Mouse (Mus musculus): ENCODE results near the gene Myl4. TPM values are rescaled to one million over a fixed set of nuclear protein-coding genes. Genes with fewer than 3 reads are reported as not detected.

The Myl4 gene
- polyA plus RNA-seq, 1 experiment from 2014 or later = 115 TPM

DNA sequence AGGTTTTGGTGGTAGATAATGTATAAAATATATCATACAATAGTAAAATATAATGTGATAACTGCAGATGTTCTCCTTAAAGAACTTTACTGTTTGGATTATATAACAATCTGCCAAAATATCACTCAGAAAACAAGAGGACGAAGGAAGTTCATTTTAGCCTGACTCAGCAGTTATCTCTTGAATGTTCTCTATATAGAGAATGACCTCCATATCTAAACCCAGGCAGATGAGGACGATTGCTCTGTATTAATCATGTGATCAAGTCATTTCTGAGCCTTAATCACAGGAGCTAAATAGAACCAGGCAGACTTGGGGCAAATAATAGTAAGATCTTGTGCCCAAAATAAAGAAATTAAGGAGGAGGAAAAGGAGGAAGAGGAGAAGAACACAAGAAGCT, 6.0 kb upstream of the Myl4 start:
- ATAC-seq (ENCODE audit: low read depth) = no peak
- Histone ChIP-seq H3K27ac (ENCODE audit: low read length) (no peak overlapping the region), H3K9ac (ENCODE audit: low read length) (no peak overlapping the region), H3K4me1 (replicated peaks; ENCODE audit: control insufficient read depth, insufficient read depth, low read length) (peaks cover 11% of the 10 kb centered on the region), H3K27me3 (ENCODE audit: control insufficient read depth, insufficient read depth, low read depth, low read length) (no peaks in the 10 kb centered on the region), H3K4me2 (ENCODE audit: low read depth, low read length) (no peak overlapping the region), H3K9me3 (ENCODE audit: control insufficient read depth, low read length) (peaks cover 2% of the 10 kb centered on the region; the same call in 1 of the 2 replicates), H3K36me3 (ENCODE audit: control insufficient read depth, insufficient read depth, low read length) (peaks cover 7% of the 10 kb centered on the region), H3K4me3 (ENCODE audit: low read length) (no peak overlapping the region)
- WGBS = 54% methylated on average over 2 of the region's 2 CpGs

GRCm38 (mm10) chr11:104547502-104547901, 3.0 kb upstream of the Myl4 start:
- Histone ChIP-seq H3K9ac (ENCODE audit: low read length) (no peak overlapping the region), H3K4me2 (ENCODE audit: low read depth, low read length) (no peak overlapping the region), H3K27ac (ENCODE audit: low read length) (no peak overlapping the region), H3K9me3 (ENCODE audit: control insufficient read depth, low read length) (no peaks in the 10 kb centered on the region), H3K4me1 (replicated peaks; ENCODE audit: control insufficient read depth, insufficient read depth, low read length) (peaks cover 14% of the 10 kb centered on the region), H3K27me3 (ENCODE audit: control insufficient read depth, insufficient read depth, low read depth, low read length) (no peaks in the 10 kb centered on the region), H3K4me3 (ENCODE audit: low read length) (no peak overlapping the region), H3K36me3 (ENCODE audit: control insufficient read depth, insufficient read depth, low read length) (no peaks in the 10 kb centered on the region)
- 81% methylated on average over 3 of the region's 3 CpGs for WGBS
- no peak for ATAC-seq (ENCODE audit: low read depth)

GRCm38 (mm10) chr11:104549438-104550405, 741 bp upstream of the Myl4 start:
- peak; percentile 80 for ATAC-seq (ENCODE audit: low read depth)
- peak overlapping the region; percentile 88 for H3K27ac ChIP-seq (ENCODE audit: low read length)
- WGBS = under 1% methylated on average over 53 of the region's 53 CpGs

DNA sequence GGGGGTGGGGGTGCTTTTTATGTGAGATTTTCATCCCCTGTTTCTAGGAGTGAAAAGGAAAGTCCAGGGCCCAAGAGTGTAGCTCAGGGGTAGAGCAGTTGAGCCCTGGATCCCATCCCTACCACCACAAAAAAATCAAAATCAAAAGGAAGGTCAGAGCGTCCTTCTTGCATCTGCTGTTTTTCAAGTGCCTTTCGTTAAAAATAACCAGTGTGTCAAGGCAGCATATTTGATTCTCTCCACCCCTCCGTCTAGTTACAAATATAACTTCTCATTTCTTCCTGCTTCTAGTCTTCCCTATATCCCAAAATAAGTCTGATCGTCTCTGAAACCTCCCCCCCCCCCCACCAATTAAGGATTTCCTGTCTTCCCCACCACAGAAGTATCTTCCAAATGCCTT, 7.6 kb downstream of the Myl4 start:
- Histone ChIP-seq H3K9ac (ENCODE audit: low read length) (no peak overlapping the region), H3K27me3 (ENCODE audit: control insufficient read depth, insufficient read depth, low read depth, low read length) (no peaks in the 10 kb centered on the region), H3K4me3 (ENCODE audit: low read length) (no peak overlapping the region), H3K36me3 (ENCODE audit: control insufficient read depth, insufficient read depth, low read length) (no peaks in the 10 kb centered on the region), H3K4me2 (ENCODE audit: low read depth, low read length) (no peak overlapping the region), H3K27ac (ENCODE audit: low read length) (no peak overlapping the region), H3K4me1 (replicated peaks; ENCODE audit: control insufficient read depth, insufficient read depth, low read length) (no peaks in the 10 kb centered on the region), H3K9me3 (ENCODE audit: control insufficient read depth, low read length) (no peaks in the 10 kb centered on the region)
- WGBS = 46% methylated on average over 4 of the region's 4 CpGs
- ATAC-seq (ENCODE audit: low read depth) = no peak

More at GRCm38 (mm10) chr11:104549438-104550405, 741 bp upstream of the Myl4 start:
- H3K4me2 ChIP-seq (ENCODE audit: low read depth, low read length) = peak overlapping the region; percentile 88
- no peaks in the 10 kb centered on the region for H3K9me3 ChIP-seq (ENCODE audit: control insufficient read depth, low read length)
- H3K4me1 ChIP-seq (replicated peaks; ENCODE audit: control insufficient read depth, insufficient read depth, low read length) = peaks cover 14% of the 10 kb centered on the region
- H3K9ac ChIP-seq (ENCODE audit: low read length) = peak overlapping the region; percentile 95
- peak overlapping the region; percentile 73 for H3K4me3 ChIP-seq (ENCODE audit: low read length)
- no peaks in the 10 kb centered on the region for H3K36me3 ChIP-seq (ENCODE audit: control insufficient read depth, insufficient read depth, low read length)
- H3K27me3 ChIP-seq (ENCODE audit: control insufficient read depth, insufficient read depth, low read depth, low read length) = no peaks in the 10 kb centered on the region

GRCm38 (mm10) chr11:104558651-104559403, 8.4 kb downstream of the Myl4 start:
- Histone ChIP-seq H3K27me3 (ENCODE audit: control insufficient read depth, insufficient read depth, low read depth, low read length) (no peaks in the 10 kb centered on the region), H3K4me1 (replicated peaks; ENCODE audit: control insufficient read depth, insufficient read depth, low read length) (no peaks in the 10 kb centered on the region), H3K4me2 (ENCODE audit: low read depth, low read length) (no peak overlapping the region), H3K4me3 (ENCODE audit: low read length) (no peak overlapping the region), H3K36me3 (ENCODE audit: control insufficient read depth, insufficient read depth, low read length) (no peaks in the 10 kb centered on the region), H3K9me3 (ENCODE audit: control insufficient read depth, low read length) (no peaks in the 10 kb centered on the region), H3K27ac (ENCODE audit: low read length) (no peak overlapping the region), H3K9ac (ENCODE audit: low read length) (no peak overlapping the region)
- no peak for ATAC-seq (ENCODE audit: low read depth)
- WGBS = 50% methylated on average over 4 of the region's 4 CpGs

DNA sequence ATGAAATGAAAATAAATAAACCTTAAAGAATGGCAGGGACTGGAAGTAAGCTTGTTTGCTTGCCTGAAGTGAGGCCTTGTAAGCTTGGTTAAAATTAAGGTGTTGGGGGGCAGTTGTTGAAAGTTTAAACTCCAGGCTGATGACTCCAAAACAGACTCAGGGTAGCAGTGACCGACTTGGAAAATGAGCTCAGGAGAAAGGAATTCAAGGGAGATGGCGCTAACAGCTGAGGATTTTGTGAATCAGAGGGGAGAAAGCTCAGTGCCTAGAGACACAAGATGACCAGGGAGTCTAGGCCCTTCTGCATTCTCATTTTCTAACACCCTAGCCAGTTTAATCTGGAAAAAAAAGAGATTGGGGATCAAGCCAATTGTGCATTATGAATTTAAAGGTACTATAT, 10.5 kb downstream of the Myl4 start:
- Histone ChIP-seq H3K4me3 (ENCODE audit: low read length) (no peak overlapping the region), H3K4me2 (ENCODE audit: low read depth, low read length) (no peak overlapping the region), H3K27me3 (ENCODE audit: control insufficient read depth, insufficient read depth, low read depth, low read length) (no peaks in the 10 kb centered on the region), H3K4me1 (replicated peaks; ENCODE audit: control insufficient read depth, insufficient read depth, low read length) (no peaks in the 10 kb centered on the region), H3K27ac (ENCODE audit: low read length) (no peak overlapping the region), H3K9ac (ENCODE audit: low read length) (no peak overlapping the region), H3K36me3 (ENCODE audit: control insufficient read depth, insufficient read depth, low read length) (no peaks in the 10 kb centered on the region), H3K9me3 (ENCODE audit: control insufficient read depth, low read length) (no peaks in the 10 kb centered on the region)
- ATAC-seq (ENCODE audit: low read depth) = no peak
- 28% methylated on average over 2 of the region's 2 CpGs for WGBS

GRCm38 (mm10) chr11:104563496-104563895, 13.0 kb downstream of the Myl4 start:
- no peak overlapping the region for H3K27ac ChIP-seq (ENCODE audit: low read length)
- no peaks in the 10 kb centered on the region for H3K9me3 ChIP-seq (ENCODE audit: control insufficient read depth, low read length)
- H3K27me3 ChIP-seq (ENCODE audit: control insufficient read depth, insufficient read depth, low read depth, low read length) = no peaks in the 10 kb centered on the region
- H3K4me2 ChIP-seq (ENCODE audit: low read depth, low read length) = no peak overlapping the region
- no peak overlapping the region for H3K9ac ChIP-seq (ENCODE audit: low read length)
- H3K4me3 ChIP-seq (ENCODE audit: low read length) = no peak overlapping the region
- no peak for ATAC-seq (ENCODE audit: low read depth)
- H3K4me1 ChIP-seq (replicated peaks; ENCODE audit: control insufficient read depth, insufficient read depth, low read length) = no peaks in the 10 kb centered on the region; the same call in 1 of the 2 replicates
- WGBS = 45% methylated on average over 1 of the region's 1 CpGs
- H3K36me3 ChIP-seq (ENCODE audit: control insufficient read depth, insufficient read depth, low read length) = no peaks in the 10 kb centered on the region

DNA sequence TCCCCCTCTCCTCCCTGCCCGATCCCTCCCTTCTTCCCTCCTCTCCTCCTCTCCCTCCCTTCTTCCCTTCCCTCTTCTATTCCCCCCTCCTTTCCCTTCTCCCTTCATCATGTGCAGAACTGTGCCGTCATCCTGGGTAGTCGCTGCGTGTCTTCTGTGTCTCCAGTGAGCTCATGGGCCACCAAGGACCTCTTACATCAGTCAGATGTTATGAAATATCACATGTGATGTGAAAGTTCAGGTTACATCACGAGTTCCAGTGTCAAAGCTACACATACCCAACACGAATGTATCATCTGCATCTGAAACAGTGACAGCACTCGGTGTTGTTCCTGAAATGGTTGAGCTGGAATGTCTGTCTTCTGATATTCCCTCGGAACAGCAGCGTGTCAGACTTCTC, 14.7 kb downstream of the Myl4 start:
- ATAC-seq (ENCODE audit: low read depth) = no peak
- Histone ChIP-seq H3K27ac (ENCODE audit: low read length) (no peak overlapping the region), H3K27me3 (ENCODE audit: control insufficient read depth, insufficient read depth, low read depth, low read length) (no peaks in the 10 kb centered on the region), H3K4me1 (replicated peaks; ENCODE audit: control insufficient read depth, insufficient read depth, low read length) (no peaks in the 10 kb centered on the region; the same call in 1 of the 2 replicates), H3K4me3 (ENCODE audit: low read length) (no peak overlapping the region), H3K4me2 (ENCODE audit: low read depth, low read length) (no peak overlapping the region), H3K9ac (ENCODE audit: low read length) (no peak overlapping the region), H3K9me3 (ENCODE audit: control insufficient read depth, low read length) (0 out of 2 replicates have a peak, but pooled peaks cover 4% of the 10 kb centered on the region), H3K36me3 (ENCODE audit: control insufficient read depth, insufficient read depth, low read length) (no peaks in the 10 kb centered on the region)
- 66% methylated on average over 9 of the region's 9 CpGs for WGBS

- ATAC-seq (ENCODE audit: low read depth) = no peak
- Histone ChIP-seq H3K4me2 (ENCODE audit: low read depth, low read length) (no peak overlapping the region), H3K27ac (ENCODE audit: low read length) (no peak overlapping the region), H3K4me1 (replicated peaks; ENCODE audit: control insufficient read depth, insufficient read depth, low read length) (no peaks in the 10 kb centered on the region; the same call in 1 of the 2 replicates), H3K4me3 (ENCODE audit: low read length) (no peak overlapping the region), H3K27me3 (ENCODE audit: control insufficient read depth, insufficient read depth, low read depth, low read length) (no peaks in the 10 kb centered on the region), H3K9me3 (ENCODE audit: control insufficient read depth, low read length) (0 out of 2 replicates have a peak, but pooled peaks cover 4% of the 10 kb centered on the region), H3K9ac (ENCODE audit: low read length) (no peak overlapping the region), H3K36me3 (ENCODE audit: control insufficient read depth, insufficient read depth, low read length) (no peaks in the 10 kb centered on the region)
- 83% methylated on average over 6 of the region's 6 CpGs for WGBS
Observed at GRCm38 (mm10) chr11:104566097-104566496, 15.6 kb downstream of the Myl4 start.
